Mouse (Mus musculus) kidney, postnatal 0 days (tissue): ENCODE results near the gene Polr2a. TPM values are rescaled to one million over a fixed set of nuclear protein-coding genes. Genes with fewer than 3 reads are reported as not detected.
A peak's percentile ranks its signal among the peaks of the same experiment; 100 is the strongest.

ENCODE experiments used
- ATAC-seq: fragments of 200-750 bp; cut with Nextera tagmentation; replicated peaks from 2 replicates; pipeline ENCODE4 v1.8.0; 2017; ENCODE audit warnings: low read depth, moderate number of reproducible peaks, moderate TSS enrichment, moderate library complexity; ENCODE audit not compliant: low FRiP score
- DNase-seq: peaks from one replicate; pipeline ENCODE4 v3.0.0-alpha.2; 2016; ENCODE audit warnings: low spot score
- H3K27ac ChIP-seq: fragments of 300-500 bp; sonication (generic); 2 replicates; pipeline ENCODE4 v1.5.1; 2014; ENCODE audit warnings: mild to moderate bottlenecking
- H3K27me3 ChIP-seq: fragments of 300-500 bp; sonication (generic); 2 replicates; pipeline ENCODE4 v1.6.1; 2014; ENCODE audit warnings: low read length, mixed read lengths; ENCODE audit not compliant: insufficient read depth
- H3K36me3 ChIP-seq: fragments of 300-500 bp; sonication (generic); 2 replicates; pipeline ENCODE4 v1.6.1; 2014; ENCODE audit warnings: low read length, mixed read lengths; ENCODE audit not compliant: insufficient read depth
- H3K4me1 ChIP-seq: fragments of 300-500 bp; sonication (generic); replicated peaks from 2 replicates; pipeline ENCODE4 v1.6.1; 2014; ENCODE audit warnings: antibody characterized with exemption, low read length, mixed read lengths; ENCODE audit not compliant: insufficient read depth
- H3K4me2 ChIP-seq: fragments of 300-500 bp; sonication (generic); 2 replicates; pipeline ENCODE4 v1.6.1; 2014; ENCODE audit warnings: mild to moderate bottlenecking, low read length, moderate library complexity, mixed read lengths
- H3K4me3 ChIP-seq: fragments of 300-500 bp; sonication (generic); replicated peaks from 2 replicates; pipeline ENCODE4 v1.5.1; 2014; ENCODE audit warnings: low read depth, low read length
- H3K9ac ChIP-seq: fragments of 300-500 bp; sonication (generic); 2 replicates; pipeline ENCODE4 v1.6.1; 2014; ENCODE audit warnings: low read depth, low read length
- H3K9me3 ChIP-seq: fragments of 300-500 bp; sonication (generic); replicated peaks from 2 replicates; pipeline ENCODE4 v1.6.1; 2016; ENCODE audit warnings: low read length, inconsistent platforms, mixed read lengths
- CTCF ChIP-seq: IDR thresholded peaks from 2 replicates; pipeline ENCODE4 v1.5.1; 2016; ENCODE audit warnings: antibody characterized with exemption, low read depth, mild to moderate bottlenecking, moderate library complexity
- WGBS: fragments of 180-500 bp; shearing (Covaris S2); extraction: QIAGEN DNeasy Blood & Tissue Kit; methylation state at CpG from one replicate; pipeline ENCODE4 v1.1.7; 2014; 5-methylcytosine and 5-hydroxymethylcytosine counted together
- polyA plus RNA-seq: library from polyadenylated mRNA; unstranded; fragments of >200 nt; fragmentation: Nextera tagmentation; extraction: Ambion mirVana; gene quantifications from 2 replicates; pipeline ENCODE4 v1.2.1, GENCODE M21; 2015

Gene Polr2a
- polyA plus RNA-seq, 1 experiment from 2014 or later, result 21.0 TPM

- Histone ChIP-seq H3K9me3 (no peaks in the 10 kb centered on the region), H3K4me2 (no peak overlapping the region), H3K4me1 (peaks cover 11% of the 10 kb centered on the region), H3K27ac (no peak overlapping the region), H3K27me3 (no peaks in the 10 kb centered on the region), H3K9ac (no peak overlapping the region), H3K4me3 (no peak overlapping the region), H3K36me3 (no peaks in the 10 kb centered on the region)
- WGBS, result 86% methylated on average over 20 of the region's 20 CpGs
- TF ChIP-seq CTCF, result no peak
- ATAC-seq (no peak), DNase-seq (no peak)
Observed at GRCm38 (mm10) chr11:69776488-69776887, 18.1 kb upstream of the Polr2a start.

- DNase-seq (peak; percentile 10), ATAC-seq (no peak)
- Histone ChIP-seq H3K9me3 (no peaks in the 10 kb centered on the region), H3K27ac (no peak overlapping the region), H3K4me3 (no peak overlapping the region), H3K27me3 (no peaks in the 10 kb centered on the region), H3K4me2 (no peak overlapping the region), H3K4me1 (peaks cover 11% of the 10 kb centered on the region), H3K9ac (no peak overlapping the region), H3K36me3 (no peaks in the 10 kb centered on the region)
- TF ChIP-seq CTCF, result no peak
- WGBS, result 55% methylated on average over 10 of the region's 10 CpGs
Observed at GRCm38 (mm10) chr11:69775716-69776115, 17.3 kb upstream of the Polr2a start.

- Histone ChIP-seq H3K9me3 (no peaks in the 10 kb centered on the region), H3K4me1 (peaks cover 11% of the 10 kb centered on the region), H3K27me3 (no peaks in the 10 kb centered on the region), H3K4me3 (no peak overlapping the region), H3K4me2 (no peak overlapping the region), H3K27ac (no peak overlapping the region), H3K9ac (no peak overlapping the region), H3K36me3 (no peaks in the 10 kb centered on the region)
- ATAC-seq (no peak), DNase-seq (no peak)
- 68% methylated on average over 5 of the region's 5 CpGs for WGBS
- no peak for TF ChIP-seq CTCF
Observed at GRCm38 (mm10) chr11:69774961-69775360, 16.5 kb upstream of the Polr2a start.

GRCm38 (mm10) chr11:69767625-69767909, 9.1 kb upstream of the Polr2a start:
- Histone ChIP-seq H3K9me3 (no peaks in the 10 kb centered on the region), H3K4me3 (no peak overlapping the region), H3K9ac (peak overlapping the region; percentile 99; the same call in 1 of the 2 replicates), H3K27me3 (no peaks in the 10 kb centered on the region), H3K4me2 (peak overlapping the region; percentile 84), H3K27ac (peak overlapping the region; percentile 95; the same call in 1 of the 2 replicates), H3K36me3 (no peaks in the 10 kb centered on the region), H3K4me1 (peaks cover 12% of the 10 kb centered on the region; the same call in 1 of the 2 replicates)
- 43% methylated on average over 4 of the region's 4 CpGs for WGBS
- DNase-seq (peak; percentile 37), ATAC-seq (no peak)
- TF ChIP-seq CTCF, result no peak

- no peaks in the 10 kb centered on the region for H3K27me3 ChIP-seq
- ATAC-seq, result no peak
- H3K9me3 ChIP-seq, result no peaks in the 10 kb centered on the region
- peak overlapping the region; percentile 95 for H3K4me3 ChIP-seq
- H3K9ac ChIP-seq, result peak overlapping the region; percentile 99
- no peak for DNase-seq
- peaks cover 12% of the 10 kb centered on the region; the same call in 1 of the 2 replicates for H3K4me1 ChIP-seq
- peak overlapping the region; percentile 95 for H3K27ac ChIP-seq
- no peak for TF ChIP-seq CTCF
- 51% methylated on average over 13 of the region's 13 CpGs for WGBS
- no peaks in the 10 kb centered on the region for H3K36me3 ChIP-seq
- H3K4me2 ChIP-seq, result peak overlapping the region; percentile 84
Observed at GRCm38 (mm10) chr11:69766872-69767624, 8.6 kb upstream of the Polr2a start.

- H3K4me2 ChIP-seq, result peak overlapping the region; percentile 84
- H3K9ac ChIP-seq, result peak overlapping the region; percentile 99
- peak overlapping the region; percentile 95 for H3K4me3 ChIP-seq
- H3K27me3 ChIP-seq, result no peaks in the 10 kb centered on the region
- DNase-seq (peak; percentile 60), ATAC-seq (peak; percentile 67)
- no peaks in the 10 kb centered on the region for H3K9me3 ChIP-seq
- H3K27ac ChIP-seq, result peak overlapping the region; percentile 95
- peaks cover 12% of the 10 kb centered on the region; the same call in 1 of the 2 replicates for H3K4me1 ChIP-seq
- WGBS, result 1% methylated on average over 37 of the region's 37 CpGs
- H3K36me3 ChIP-seq, result no peaks in the 10 kb centered on the region
- TF ChIP-seq CTCF, result no peak
Observed at GRCm38 (mm10) chr11:69766126-69766609, 7.7 kb upstream of the Polr2a start.
